Mouse (Mus musculus): ENCODE results near the gene Exoc6. TPM values are rescaled to one million over a fixed set of nuclear protein-coding genes. Genes with fewer than 3 reads are reported as not detected.

Exoc6 gene
- polyA plus RNA-seq, 1 experiment from 2014 or later, result 23.2 TPM

GRCm38 (mm10) chr19:37686941-37687850, 137.0 kb downstream of the Exoc6 start:
- 1% methylated on average over 58 of the region's 62 CpGs for WGBS
- Histone ChIP-seq H3K4me2 (ENCODE audit: low read length) (no peak overlapping the region), H3K4me1 (ENCODE audit: control insufficient read depth, insufficient read depth, low read length) (0 out of 2 replicates have a peak, but pooled peaks cover 2% of the 10 kb centered on the region), H3K9ac (ENCODE audit: low read length) (no peak overlapping the region), H3K9me3 (replicated peaks; ENCODE audit: control insufficient read depth, low read length) (no peaks in the 10 kb centered on the region), H3K27me3 (replicated peaks; ENCODE audit: control insufficient read depth, insufficient read depth, low read length) (peaks cover 91% of the 10 kb centered on the region), H3K36me3 (ENCODE audit: control insufficient read depth, insufficient read depth, low read length) (no peaks in the 10 kb centered on the region), H3K4me3 (ENCODE audit: low read depth, low read length) (no peak overlapping the region), H3K27ac (ENCODE audit: low read depth, low read length) (no peak overlapping the region)
- DNase-seq (ENCODE audit: low spot score) (no peak), ATAC-seq (peak; percentile 15; the same call in 1 of the 2 replicates)

GRCm38 (mm10) chr19:37689478-37689877, 139.3 kb downstream of the Exoc6 start:
- Histone ChIP-seq H3K4me2 (ENCODE audit: low read length) (no peak overlapping the region), H3K9ac (ENCODE audit: low read length) (no peak overlapping the region), H3K27me3 (replicated peaks; ENCODE audit: control insufficient read depth, insufficient read depth, low read length) (peaks cover 99% of the 10 kb centered on the region), H3K36me3 (ENCODE audit: control insufficient read depth, insufficient read depth, low read length) (no peaks in the 10 kb centered on the region), H3K4me1 (ENCODE audit: control insufficient read depth, insufficient read depth, low read length) (0 out of 2 replicates have a peak, but pooled peaks cover 2% of the 10 kb centered on the region), H3K9me3 (replicated peaks; ENCODE audit: control insufficient read depth, low read length) (no peaks in the 10 kb centered on the region), H3K4me3 (ENCODE audit: low read depth, low read length) (no peak overlapping the region), H3K27ac (ENCODE audit: low read depth, low read length) (no peak overlapping the region)
- WGBS, result 47% methylated on average over 5 of the region's 5 CpGs
- no peak for ATAC-seq
- no peak for DNase-seq (ENCODE audit: low spot score)

- Histone ChIP-seq H3K9ac (ENCODE audit: low read length) (no peak overlapping the region), H3K4me2 (ENCODE audit: low read length) (peak overlapping the region; percentile 24), H3K4me3 (ENCODE audit: low read depth, low read length) (peak overlapping the region; percentile 4; the same call in 1 of the 2 replicates), H3K4me1 (ENCODE audit: control insufficient read depth, insufficient read depth, low read length) (0 out of 2 replicates have a peak, but pooled peaks cover 2% of the 10 kb centered on the region), H3K27me3 (replicated peaks; ENCODE audit: control insufficient read depth, insufficient read depth, low read length) (peaks cover 100% of the 10 kb centered on the region), H3K27ac (ENCODE audit: low read depth, low read length) (no peak overlapping the region), H3K36me3 (ENCODE audit: control insufficient read depth, insufficient read depth, low read length) (no peaks in the 10 kb centered on the region), H3K9me3 (replicated peaks; ENCODE audit: control insufficient read depth, low read length) (no peaks in the 10 kb centered on the region)
- 1% methylated on average over 29 of the region's 29 CpGs for WGBS
- no peak for DNase-seq (ENCODE audit: low spot score)
- ATAC-seq, result no peak
Observed at GRCm38 (mm10) chr19:37690716-37691115, 140.5 kb downstream of the Exoc6 start.

GRCm38 (mm10) chr19:37692879-37693278, 142.7 kb downstream of the Exoc6 start:
- H3K27ac ChIP-seq (ENCODE audit: low read depth, low read length), result no peak overlapping the region
- peaks cover 100% of the 10 kb centered on the region for H3K27me3 ChIP-seq (replicated peaks; ENCODE audit: control insufficient read depth, insufficient read depth, low read length)
- H3K4me3 ChIP-seq (ENCODE audit: low read depth, low read length), result peak overlapping the region; percentile 25
- H3K36me3 ChIP-seq (ENCODE audit: control insufficient read depth, insufficient read depth, low read length), result no peaks in the 10 kb centered on the region
- peaks cover 4% of the 10 kb centered on the region; the same call in 1 of the 2 replicates for H3K4me1 ChIP-seq (ENCODE audit: control insufficient read depth, insufficient read depth, low read length)
- peak overlapping the region; percentile 50 for H3K4me2 ChIP-seq (ENCODE audit: low read length)
- WGBS, result under 1% methylated on average over 40 of the region's 40 CpGs
- DNase-seq (ENCODE audit: low spot score) (peak; percentile 61), ATAC-seq (peak; percentile 60)
- H3K9ac ChIP-seq (ENCODE audit: low read length), result no peak overlapping the region; the same call in 1 of the 2 replicates
- H3K9me3 ChIP-seq (replicated peaks; ENCODE audit: control insufficient read depth, low read length), result no peaks in the 10 kb centered on the region

- Histone ChIP-seq H3K9ac (ENCODE audit: low read length) (no peak overlapping the region), H3K4me2 (ENCODE audit: low read length) (no peak overlapping the region), H3K36me3 (ENCODE audit: control insufficient read depth, insufficient read depth, low read length) (no peaks in the 10 kb centered on the region), H3K9me3 (replicated peaks; ENCODE audit: control insufficient read depth, low read length) (no peaks in the 10 kb centered on the region), H3K27ac (ENCODE audit: low read depth, low read length) (no peak overlapping the region), H3K4me3 (ENCODE audit: low read depth, low read length) (no peak overlapping the region), H3K27me3 (replicated peaks; ENCODE audit: control insufficient read depth, insufficient read depth, low read length) (peaks cover 100% of the 10 kb centered on the region), H3K4me1 (ENCODE audit: control insufficient read depth, insufficient read depth, low read length) (peaks cover 5% of the 10 kb centered on the region; the same call in 1 of the 2 replicates)
- WGBS, result 21% methylated on average over 13 of the region's 13 CpGs
- ATAC-seq, result no peak
- no peak for DNase-seq (ENCODE audit: low spot score)
Observed at GRCm38 (mm10) chr19:37695146-37695545, 144.9 kb downstream of the Exoc6 start.

DNA sequence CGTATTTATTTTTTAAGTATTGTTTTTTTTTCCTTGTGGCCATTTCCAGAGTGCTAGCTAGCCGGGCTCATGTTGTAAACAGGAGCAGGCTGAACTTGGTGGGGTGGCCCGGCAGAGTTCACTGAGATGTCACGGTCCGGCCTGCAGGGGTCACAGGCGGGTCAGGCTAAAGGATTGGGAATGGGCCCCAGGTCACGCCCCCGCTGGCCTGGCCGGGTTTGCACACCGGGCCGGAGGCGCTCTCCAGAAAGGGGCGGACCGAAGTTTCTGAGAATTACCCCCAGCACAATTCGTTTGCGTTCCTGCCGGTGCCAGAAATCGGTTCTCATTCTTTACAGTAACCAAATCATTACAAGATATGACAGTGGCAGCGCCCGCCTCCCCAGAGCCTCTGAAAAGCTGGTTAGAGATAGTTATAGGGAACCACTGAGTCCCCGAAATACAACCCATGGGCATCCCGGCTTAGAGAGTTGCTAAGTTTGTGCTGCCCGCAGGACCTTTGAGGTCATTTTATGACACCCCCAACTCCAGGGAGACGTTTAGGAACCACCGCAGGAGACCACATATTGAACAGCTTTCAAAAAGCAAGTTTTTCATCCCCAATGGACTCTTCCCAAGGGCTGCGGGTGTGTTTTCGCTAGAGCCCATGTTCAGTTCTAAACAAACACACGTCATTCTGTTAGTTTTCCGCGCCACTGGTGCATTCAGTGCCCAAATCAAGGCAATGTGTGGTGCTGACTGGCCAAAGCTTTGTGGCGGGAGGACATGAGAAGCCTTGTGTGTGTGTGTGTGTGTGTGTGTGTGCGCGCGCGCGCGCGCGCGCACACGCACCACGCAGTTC, 145.8 kb downstream of the Exoc6 start:
- Histone ChIP-seq H3K36me3 (ENCODE audit: control insufficient read depth, insufficient read depth, low read length) (no peaks in the 10 kb centered on the region), H3K4me3 (ENCODE audit: low read depth, low read length) (no peak overlapping the region), H3K9me3 (replicated peaks; ENCODE audit: control insufficient read depth, low read length) (no peaks in the 10 kb centered on the region), H3K4me2 (ENCODE audit: low read length) (no peak overlapping the region), H3K27me3 (replicated peaks; ENCODE audit: control insufficient read depth, insufficient read depth, low read length) (peaks cover 100% of the 10 kb centered on the region), H3K4me1 (ENCODE audit: control insufficient read depth, insufficient read depth, low read length) (peaks cover 2% of the 10 kb centered on the region; the same call in 1 of the 2 replicates), H3K27ac (ENCODE audit: low read depth, low read length) (no peak overlapping the region), H3K9ac (ENCODE audit: low read length) (no peak overlapping the region)
- ATAC-seq (no peak), DNase-seq (ENCODE audit: low spot score) (no peak)
- WGBS, result 3% methylated on average over 42 of the region's 42 CpGs

DNA sequence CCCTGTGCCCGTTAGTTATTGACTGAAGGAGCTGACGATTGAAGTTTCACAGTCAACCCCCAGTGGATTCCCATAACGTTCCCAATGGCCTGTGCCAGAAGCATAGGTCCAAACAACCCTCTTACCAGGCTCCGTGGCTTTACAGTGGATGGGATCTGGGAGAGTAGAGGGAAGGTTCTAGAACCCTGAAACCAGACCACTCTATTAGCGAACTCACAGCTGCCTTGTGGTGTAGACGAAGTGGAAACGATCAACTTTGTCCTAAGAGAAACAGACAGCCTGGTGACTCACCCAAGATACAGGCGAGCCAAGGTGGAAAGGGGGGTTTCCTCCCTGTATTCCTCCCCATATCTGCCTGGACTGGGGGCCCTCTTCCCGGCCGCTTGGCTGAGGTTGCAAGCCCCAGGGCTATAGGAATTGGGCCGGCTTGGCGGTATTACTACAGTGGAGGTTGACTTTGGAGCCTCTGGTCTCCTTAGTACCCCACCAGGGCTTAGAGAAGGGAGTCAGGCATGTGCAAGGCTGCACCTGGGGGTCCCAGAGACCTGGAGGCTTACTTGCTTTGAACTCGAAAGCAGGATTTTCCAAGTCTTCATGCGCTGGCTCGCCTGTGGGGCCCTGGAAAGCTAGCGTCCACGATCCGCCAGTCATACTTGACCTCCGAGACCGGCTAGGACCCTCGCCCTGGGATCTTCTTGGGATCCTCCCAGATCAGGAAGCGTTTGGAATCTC, 146.6 kb downstream of the Exoc6 start:
- H3K4me2 ChIP-seq (ENCODE audit: low read length), result no peak overlapping the region
- peaks cover 2% of the 10 kb centered on the region; the same call in 1 of the 2 replicates for H3K4me1 ChIP-seq (ENCODE audit: control insufficient read depth, insufficient read depth, low read length)
- H3K36me3 ChIP-seq (ENCODE audit: control insufficient read depth, insufficient read depth, low read length), result no peaks in the 10 kb centered on the region
- peak overlapping the region; percentile 23; the same call in 1 of the 2 replicates for H3K4me3 ChIP-seq (ENCODE audit: low read depth, low read length)
- H3K9ac ChIP-seq (ENCODE audit: low read length), result no peak overlapping the region
- no peak for DNase-seq (ENCODE audit: low spot score)
- no peak overlapping the region for H3K27ac ChIP-seq (ENCODE audit: low read depth, low read length)
- H3K9me3 ChIP-seq (replicated peaks; ENCODE audit: control insufficient read depth, low read length), result no peaks in the 10 kb centered on the region
- no peak for ATAC-seq
- 2% methylated on average over 22 of the region's 22 CpGs for WGBS
- peaks cover 97% of the 10 kb centered on the region for H3K27me3 ChIP-seq (replicated peaks; ENCODE audit: control insufficient read depth, insufficient read depth, low read length)

- Histone ChIP-seq H3K4me2 (ENCODE audit: low read length) (peak overlapping the region; percentile 48), H3K27ac (ENCODE audit: low read depth, low read length) (no peak overlapping the region), H3K9me3 (replicated peaks; ENCODE audit: control insufficient read depth, low read length) (no peaks in the 10 kb centered on the region), H3K4me1 (ENCODE audit: control insufficient read depth, insufficient read depth, low read length) (peaks cover 2% of the 10 kb centered on the region; the same call in 1 of the 2 replicates), H3K9ac (ENCODE audit: low read length) (no peak overlapping the region), H3K4me3 (ENCODE audit: low read depth, low read length) (peak overlapping the region; percentile 23), H3K36me3 (ENCODE audit: control insufficient read depth, insufficient read depth, low read length) (no peaks in the 10 kb centered on the region), H3K27me3 (replicated peaks; ENCODE audit: control insufficient read depth, insufficient read depth, low read length) (peaks cover 97% of the 10 kb centered on the region)
- ATAC-seq (no peak), DNase-seq (ENCODE audit: low spot score) (no peak)
- under 1% methylated on average over 18 of the region's 18 CpGs for WGBS
Observed at GRCm38 (mm10) chr19:37697335-37697636, 147.1 kb downstream of the Exoc6 start.

Data from forebrain, embryonic 14.5 days (tissue).